In genomic region chr8:111716603-111717487, GRCm38 (mm10) we compare ENCODE assay signal across 7 mouse cellular contexts. TPM values are rescaled to one million over a fixed set of nuclear protein-coding genes. Genes with fewer than 3 reads are reported as not detected.
A peak's percentile ranks its signal among the peaks of the same experiment; 100 is the strongest.
DNase-seq lines count a peak whose midpoint lies in the region; ATAC-seq and TF ChIP-seq lines count a peak whose summit lies in the region.

No protein-coding gene starts in this region.

- intact Hi-C loops in gastrocnemius, postnatal 14 days (cut with DNase I; ENCODE audit: low total_unique reads) = no loop called here
- intact Hi-C loops in left cerebral cortex, postnatal 14 days (cut with DNase I) = loop anchor here (5.0 kb wide), 1 partner anchor 95 kb away; no protein-coding TSS in a partner anchor

- no peak overlapping the region for H3K4me3 ChIP-seq in hindbrain, postnatal 0 days (ENCODE audit: low read length)
- no peak overlapping the region for H3K4me3 ChIP-seq in myocyte

- TF ChIP-seq POLR2A in myocyte (IDR thresholded peaks at IDR 0.05; ENCODE audit: insufficient read length, low read depth) = peak; percentile 48

- peaks cover 31% of the 10 kb centered on the region for H3K4me1 ChIP-seq in hindbrain, postnatal 0 days (ENCODE audit: insufficient read depth, low read length)

- H3K9me3 ChIP-seq in hindbrain, postnatal 0 days (ENCODE audit: low read length) = no peaks in the 10 kb centered on the region

- WGBS in hindbrain, postnatal 0 days = 9% methylated on average over 10 of the region's 10 CpGs

- no peaks in the 10 kb centered on the region for H3K27me3 ChIP-seq in hindbrain, postnatal 0 days (ENCODE audit: insufficient read depth, low read length)
- no peaks in the 10 kb centered on the region for H3K27me3 ChIP-seq in myocyte (ENCODE audit: control insufficient read depth, insufficient read depth, insufficient read length)

- H3K36me3 ChIP-seq in hindbrain, postnatal 0 days (ENCODE audit: insufficient read depth, low read length) = peaks cover 44% of the 10 kb centered on the region
- H3K36me3 ChIP-seq in myocyte (ENCODE audit: control insufficient read depth, insufficient read depth) = peaks cover 27% of the 10 kb centered on the region

- peak; percentile 93 for ATAC-seq in hindbrain, postnatal 0 days
- ATAC-seq in erythroblast, adult 5-6 weeks (replicated peaks; ENCODE audit: low FRiP score, poor library complexity, severe bottlenecking) = no peak

- peak overlapping the region; percentile 13 for H3ac ChIP-seq in myocyte (ENCODE audit: control insufficient read depth, insufficient read length)

- DNase-seq in adrenal gland, postnatal 14 days = peak; percentile 88
- peak; percentile 51 to 84 for DNase-seq in cerebellum, postnatal 4 days (ENCODE audit: low spot score in 2 of 2)
- peak; percentile 89 for DNase-seq in gastrocnemius, postnatal 14 days
- DNase-seq in hindbrain, postnatal 0 days (ENCODE audit: low spot score) = peak; percentile 93
- peak; percentile 75 to 93 for DNase-seq in left cerebral cortex, postnatal 14 days (ENCODE audit: low spot score in 2 of 2)

- peak overlapping the region; percentile 22 for H3K9ac ChIP-seq in hindbrain, postnatal 0 days (replicated peaks; ENCODE audit: low read length)

- peak overlapping the region; percentile 94 for H3K27ac ChIP-seq in hindbrain, postnatal 0 days

- H3K79me2 ChIP-seq in myocyte (ENCODE audit: control insufficient read depth, insufficient read depth) = peaks cover 56% of the 10 kb centered on the region

- peak overlapping the region; percentile 36 for H3K4me2 ChIP-seq in hindbrain, postnatal 0 days (ENCODE audit: low read depth, low read length)
- H3K4me2 ChIP-seq in myocyte (ENCODE audit: low read depth) = peak overlapping the region; percentile 75

- TF ChIP-seq CTCF in hindbrain, postnatal 0 days (IDR thresholded peaks at IDR 0.05; ENCODE audit: low read depth) = 0 out of 2 replicates have a peak, but pooled peaks have one; percentile 1

TF ChIP-seq in myocyte, 11 proteins besides CTCF, POLR2A, EP300 and RAD21:
- TF ChIP-seq POLR2AphosphoS2 (IDR thresholded peaks at IDR 0.05; ENCODE audit: insufficient read length, low read depth) (peak; percentile 62), MYOG (IDR thresholded peaks at IDR 0.05; ENCODE audit: control insufficient read depth in 1 of 3, insufficient read depth in 1 of 3, insufficient read length in 2 of 3, low read depth in 2 of 3) (peak in 2 of 3 experiments; percentile 32 to 84), MYOD1 (IDR thresholded peaks at IDR 0.05; ENCODE audit: control insufficient read depth in 1 of 3, insufficient read length in 2 of 3, low read depth in 2 of 3) (peak; percentile 59 to 77 (median 77)), TCF3 (IDR thresholded peaks at IDR 0.05; ENCODE audit: insufficient read length, low read depth) (no peak)
TF ChIP-seq in myocyte: peak in this region for 3.

RNA-seq across cellular contexts. Expression of gene Ctrb1, which starts 26.0 kb away (rescaled TPM):
- total RNA-seq in adrenal gland, postnatal 14 days (2021) = 0.41 TPM in 1 of 2 replicates, not detected in the other
- total RNA-seq in gastrocnemius, postnatal 14 days (2021) = under 1 TPM in 1 of 2 experiments, not detected in 1; 0.44 TPM
- total RNA-seq in hindbrain, postnatal 0 days (2014; rRNA removed) = not detected in 2 replicates
- not detected in 2 replicates for polyA plus RNA-seq in hindbrain, postnatal 0 days (2015; fragmentation: Nextera tagmentation; extraction: Ambion mirVana)
- not detected for total RNA-seq in left cerebral cortex, postnatal 14 days (2021)
- 85.4 TPM for polyA plus RNA-seq in myocyte (2012; fragmentation: generic; extraction: Trizol)
- total RNA-seq in erythroblast, adult 5-6 weeks (2015; ENCODE audit: low replicate concordance) = not detected in 2 replicates
- total RNA-seq in erythroblast, adult 5-6 weeks (2017; ENCODE audit: low replicate concordance) = not detected in 2 replicates

RNA-seq across cellular contexts. Expression of gene Bcar1, which starts 26.8 kb away (rescaled TPM):
- 59.6 and 67.1 TPM in 2 replicates for total RNA-seq in adrenal gland, postnatal 14 days (2021)
- total RNA-seq in gastrocnemius, postnatal 14 days (2021) = 10 to 100 TPM; 15.5 to 17.4 TPM
- total RNA-seq in hindbrain, postnatal 0 days (2014; rRNA removed) = 93.6 and 100 TPM in 2 replicates
- polyA plus RNA-seq in hindbrain, postnatal 0 days (2015; fragmentation: Nextera tagmentation; extraction: Ambion mirVana) = 42.6 and 48.8 TPM in 2 replicates
- 10 to 100 TPM; 47.5 to 53.7 TPM for total RNA-seq in left cerebral cortex, postnatal 14 days (2021)
- 81.9 TPM for polyA plus RNA-seq in myocyte (2012; fragmentation: generic; extraction: Trizol)
- not detected in 2 replicates for total RNA-seq in erythroblast, adult 5-6 weeks (2015; ENCODE audit: low replicate concordance)
- total RNA-seq in erythroblast, adult 5-6 weeks (2017; ENCODE audit: low replicate concordance) = not detected in 2 replicates

Comparison
In these comparisons a context has a peak if more than half of its experiments do, and no peak if none do; other contexts are left out.
1. RNA of gene Bcar1, which starts 26.8 kb away (total RNA-seq): 93.6 to 100 TPM in hindbrain, postnatal 0 days, 59.6 to 67.1 TPM in adrenal gland, postnatal 14 days, 47.5 to 53.7 TPM in left cerebral cortex, postnatal 14 days and 15.5 to 17.4 TPM in gastrocnemius, postnatal 14 days; not detected in erythroblast, adult 5-6 weeks; every median in the first group is over 10 times any median in the second.
2. Peak in every context shown above with its lines, with median percentiles within 50 percentile points of each other: DNase-seq.